Mouse (Mus musculus) G1E (cell line): ENCODE measurements around the gene Gtf2f1.

ENCODE experiments used
- CTCF ChIP-seq: IDR thresholded peaks from 2 replicates; pipeline ENCODE4 v1.5.1; 2012; ENCODE audit warnings: low read depth, low read length, inconsistent platforms, mixed read lengths
- GATA1 ChIP-seq: IDR thresholded peaks from 2 replicates; pipeline ENCODE4 v1.6.1; 2012; ENCODE audit warnings: borderline replicate concordance, low read length, inconsistent platforms, mixed read lengths

DNA sequence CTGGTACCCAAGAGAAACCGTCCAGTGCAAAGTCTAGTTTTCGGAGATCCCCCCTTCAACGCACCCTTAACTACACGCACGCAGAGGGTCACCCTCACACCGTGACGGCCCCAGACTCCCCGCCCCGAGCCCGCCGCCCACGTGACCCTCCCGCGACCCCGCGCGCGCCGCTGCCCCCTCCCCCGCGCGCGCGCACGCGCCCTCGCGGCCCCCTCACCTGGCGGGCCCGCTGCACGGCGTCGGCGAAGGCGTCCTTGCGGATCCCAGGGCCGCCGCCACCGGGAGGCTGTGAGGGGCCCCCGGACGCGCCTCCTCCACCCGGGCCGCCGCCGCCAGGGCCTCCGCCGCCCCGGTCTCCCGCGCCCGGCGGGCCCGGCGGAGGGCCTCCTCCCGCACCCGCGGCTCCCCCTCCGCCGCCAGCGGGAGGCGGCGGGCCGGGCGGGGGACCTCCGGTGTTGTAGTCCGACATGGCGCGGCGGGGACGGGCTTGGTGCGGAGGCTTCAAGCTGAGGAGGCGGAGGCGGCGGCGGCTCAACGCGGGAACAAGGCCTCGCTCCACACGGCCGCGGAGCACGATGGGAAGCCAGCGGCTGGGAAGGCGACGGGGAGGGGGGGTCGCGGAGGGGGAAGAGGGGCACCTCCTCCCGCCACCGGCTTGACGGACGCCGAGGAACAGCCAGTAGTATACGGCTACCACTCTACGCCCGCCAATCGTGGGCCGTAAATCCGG lies 20.0 kb upstream of the Gtf2f1 start, which contains the start of gene Khsrp:
- TF ChIP-seq GATA1 (no peak), CTCF (no peak)
